Mouse (Mus musculus) spleen, adult 2 months (tissue): Measurements from ENCODE around the gene Palm3.

Source experiments
- CTCF ChIP-seq: fragments of 200-500 bp; IDR thresholded peaks from 2 replicates; pipeline ENCODE4 v1.5.1; 2011; ENCODE audit warnings: mild to moderate bottlenecking, inconsistent platforms; ENCODE audit not compliant: insufficient read depth, insufficient read length, insufficient replicate concordance; ENCODE audit errors: extremely low read depth
- POLR2A ChIP-seq: fragments of 200-500 bp; IDR thresholded peaks from 2 replicates; pipeline ENCODE4 v1.6.1; 2011; ENCODE audit warnings: low read depth, low read length, inconsistent platforms

- TF ChIP-seq POLR2A (no peak), CTCF (peak; percentile 88)
These were observed 11.4 kb upstream of the Palm3 start for GRCm38 (mm10) chr8:84009876-84010275.
